Mouse (Mus musculus) cerebellum, postnatal 4 days (tissue): ENCODE measurements around the gene Ptprm.

Experiments used
- DNase-seq, 2 experiments: peaks; one replicate each; pipeline ENCODE4 v3.0.0; 2022; ENCODE audit warnings: low spot score in 2 of 2, mixed read lengths in 1 of 2

Ptprm gene

GRCm38 (mm10) chr17:66991815-66992214 lies 362.4 kb downstream of the Ptprm start:
- no peak for DNase-seq

- no peak for DNase-seq
Observed at GRCm38 (mm10) chr17:66990761-66991160, 363.5 kb downstream of the Ptprm start.

- DNase-seq = no peak
Observed at GRCm38 (mm10) chr17:66988014-66988413, 366.2 kb downstream of the Ptprm start.

- DNase-seq = no peak
Observed at GRCm38 (mm10) chr17:66981649-66982048, 372.6 kb downstream of the Ptprm start.

- no peak for DNase-seq
Observed at GRCm38 (mm10) chr17:66979971-66980370, 374.3 kb downstream of the Ptprm start.

GRCm38 (mm10) chr17:66976490-66976889 lies 377.8 kb downstream of the Ptprm start:
- DNase-seq = no peak

- DNase-seq = no peak
Observed at GRCm38 (mm10) chr17:66972976-66973375, 381.3 kb downstream of the Ptprm start.

GRCm38 (mm10) chr17:66960986-66961385 lies 393.3 kb downstream of the Ptprm start:
- DNase-seq = no peak

GRCm38 (mm10) chr17:66960557-66960956 lies 393.7 kb downstream of the Ptprm start:
- DNase-seq = no peak

- DNase-seq = no peak
Observed at GRCm38 (mm10) chr17:66959815-66960214, 394.4 kb downstream of the Ptprm start.

- DNase-seq = no peak
Observed at GRCm38 (mm10) chr17:66958766-66959165, 395.5 kb downstream of the Ptprm start.

- DNase-seq = no peak
Observed at GRCm38 (mm10) chr17:66944498-66944897, 409.8 kb downstream of the Ptprm start.

- no peak for DNase-seq
Observed at GRCm38 (mm10) chr17:66943539-66943938, 410.7 kb downstream of the Ptprm start.

GRCm38 (mm10) chr17:66925611-66926010 lies 428.6 kb downstream of the Ptprm start:
- no peak for DNase-seq

- DNase-seq = no peak
Observed at GRCm38 (mm10) chr17:66914696-66915095, 439.6 kb downstream of the Ptprm start.

GRCm38 (mm10) chr17:66912533-66912932 lies 441.7 kb downstream of the Ptprm start:
- no peak for DNase-seq

- no peak for DNase-seq
Observed at GRCm38 (mm10) chr17:66912120-66912519, 442.1 kb downstream of the Ptprm start.

GRCm38 (mm10) chr17:66909901-66910300 lies 444.4 kb downstream of the Ptprm start:
- DNase-seq = peak in 1 of 2 experiments; percentile 6

- DNase-seq = peak in 1 of 2 experiments; percentile 21
Observed at GRCm38 (mm10) chr17:66908921-66909320, 445.3 kb downstream of the Ptprm start.

GRCm38 (mm10) chr17:66894181-66894580 lies 460.1 kb downstream of the Ptprm start:
- DNase-seq = no peak

GRCm38 (mm10) chr17:66891916-66892315 lies 462.3 kb downstream of the Ptprm start:
- no peak for DNase-seq

GRCm38 (mm10) chr17:66891067-66891862 lies 463.0 kb downstream of the Ptprm start:
- no peak for DNase-seq

- no peak for DNase-seq
Observed at GRCm38 (mm10) chr17:66882304-66882703, 472.0 kb downstream of the Ptprm start.
